Comparison of ENCODE assay signal across 8 mouse cellular contexts in the genomic region with DNA sequence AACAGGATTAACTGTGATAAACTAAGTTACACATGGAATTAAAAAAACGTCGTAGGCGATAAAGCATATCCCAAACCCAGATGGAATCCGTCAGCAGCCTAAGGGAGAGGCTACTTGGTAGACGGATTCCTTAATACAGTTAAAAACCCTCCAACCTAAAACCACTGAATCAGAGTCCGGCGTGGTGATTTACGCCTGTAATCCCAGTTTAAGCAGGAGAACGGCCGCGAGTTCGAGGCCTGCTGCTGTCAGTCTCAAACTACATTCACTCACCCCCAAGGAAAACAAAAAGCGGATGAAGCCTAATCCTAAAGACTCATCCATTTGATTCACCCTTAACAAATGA. TPM values are rescaled to one million over a fixed set of nuclear protein-coding genes. Genes with fewer than 3 reads are reported as not detected.
DNase-seq lines count a peak whose midpoint lies in the region; ATAC-seq and TF ChIP-seq lines count a peak whose summit lies in the region.

No protein-coding gene starts in this region.

- H3K9ac ChIP-seq in heart, embryonic 12.5 days = no peak overlapping the region
- H3K9ac ChIP-seq in kidney, postnatal 0 days (ENCODE audit: low read depth, low read length) = peak overlapping the region; percentile 48; the same call in 1 of the 2 replicates

- ATAC-seq in heart, embryonic 12.5 days (ENCODE audit: insufficient number of reproducible peaks, low FRiP score) = no peak
- ATAC-seq in kidney, postnatal 0 days (replicated peaks; ENCODE audit: low FRiP score, low read depth) = no peak

- H3K4me3 ChIP-seq in lung, adult 2 months (replicated peaks; ENCODE audit: extremely low read depth, low read depth, low read length) = peak overlapping the region; percentile 65
- peak overlapping the region; percentile 61 for H3K4me3 ChIP-seq in heart, embryonic 12.5 days
- peak overlapping the region; percentile 47 for H3K4me3 ChIP-seq in kidney, postnatal 0 days (replicated peaks; ENCODE audit: low read depth, low read length)

- H3K9me3 ChIP-seq in heart, embryonic 12.5 days (replicated peaks) = no peaks in the 10 kb centered on the region
- H3K9me3 ChIP-seq in kidney, postnatal 0 days (replicated peaks; ENCODE audit: low read length) = no peaks in the 10 kb centered on the region

- 10% methylated on average over 13 of the region's 13 CpGs for WGBS in lung, adult 2 months
- 3% methylated on average over 13 of the region's 13 CpGs for WGBS in heart, embryonic 12.5 days
- WGBS in kidney, postnatal 0 days = 4% methylated on average over 13 of the region's 13 CpGs

- no peak for TF ChIP-seq POLR2A in lung, adult 2 months (IDR thresholded peaks at IDR 0.05; ENCODE audit: borderline replicate concordance, extremely low read depth, low read depth, low read length)

- no peaks in the 10 kb centered on the region for H3K27me3 ChIP-seq in heart, embryonic 12.5 days (replicated peaks)
- no peaks in the 10 kb centered on the region for H3K27me3 ChIP-seq in kidney, postnatal 0 days (ENCODE audit: insufficient read depth, low read length)

- H3K36me3 ChIP-seq in heart, embryonic 12.5 days = no peaks in the 10 kb centered on the region
- no peaks in the 10 kb centered on the region for H3K36me3 ChIP-seq in kidney, postnatal 0 days (ENCODE audit: insufficient read depth, low read length)

- TF ChIP-seq CTCF in lung, adult 2 months (IDR thresholded peaks at IDR 0.05; ENCODE audit: insufficient read depth, low read length) = no peak
- no peak for TF ChIP-seq CTCF in kidney, postnatal 0 days (IDR thresholded peaks at IDR 0.05; ENCODE audit: low read depth)

- H3K27ac ChIP-seq in heart, embryonic 12.5 days (ENCODE audit: poor library complexity, severe bottlenecking) = no peak overlapping the region
- H3K27ac ChIP-seq in kidney, postnatal 0 days = peak overlapping the region; percentile 66

- peak overlapping the region; percentile 67 for H3K4me2 ChIP-seq in heart, embryonic 12.5 days
- H3K4me2 ChIP-seq in kidney, postnatal 0 days (ENCODE audit: low read length) = peak overlapping the region; percentile 75

- no peaks in the 10 kb centered on the region for H3K4me1 ChIP-seq in lung, adult 2 months (ENCODE audit: control insufficient read depth, insufficient read depth, low read length)
- 0 out of 2 replicates have a peak, but pooled peaks cover 3% of the 10 kb centered on the region for H3K4me1 ChIP-seq in heart, embryonic 12.5 days (replicated peaks)
- no peaks in the 10 kb centered on the region for H3K4me1 ChIP-seq in kidney, postnatal 0 days (replicated peaks; ENCODE audit: insufficient read depth, low read length)

- DNase-seq in lung, adult 2 months = peak; percentile 12
- DNase-seq in lung, postnatal 10 days = no peak
- DNase-seq in cerebellum, adult 9-11 months = peak; percentile 45
- DNase-seq in kidney, postnatal 0 days (ENCODE audit: low spot score) = peak; percentile 53
- peak; percentile 26 for DNase-seq in mesoderm, embryonic 11.5 days (ENCODE audit: low read depth, low spot score)
- DNase-seq in c-Kit-positive CD71-positive TER-119-positive erythroid progenitor cells, embryonic 14.5 days (ENCODE audit: low spot score) = no peak
- no peak for DNase-seq in spleen, postnatal 4 days (ENCODE audit: low spot score in 2 of 2)

RNA-seq across cellular contexts. Expression of a gene that starts 7.5 kb away (rescaled TPM):
- not detected in 2 replicates for polyA plus RNA-seq in lung, adult 2 months (2012; rRNA removed)
- polyA plus RNA-seq in heart, embryonic 12.5 days (2016; fragmentation: Nextera tagmentation; extraction: Ambion mirVana) = not detected in 2 replicates
- not detected in 2 replicates for polyA plus RNA-seq in kidney, postnatal 0 days (2015; fragmentation: Nextera tagmentation; extraction: Ambion mirVana)

Comparison
In these comparisons a context has a peak if more than half of its experiments do, and no peak if none do; other contexts are left out.
1. DNase-seq: peak in lung, adult 2 months (single experiment), cerebellum, adult 9-11 months (single experiment), kidney, postnatal 0 days (single experiment) and mesoderm, embryonic 11.5 days (single experiment); none in lung, postnatal 10 days (single experiment), c-Kit-positive CD71-positive TER-119-positive erythroid progenitor cells, embryonic 14.5 days (single experiment) and spleen, postnatal 4 days (0 of 2).
2. Peak in every context shown above with its lines, with median percentiles within 50 percentile points of each other: H3K4me3 ChIP-seq.